Mouse (Mus musculus) myocyte (in vitro differentiated cells): ENCODE measurements at regions not wholly inside any gene's neighbourhood (a gene's known extent, or its start where the extent isn't known, plus 50 kb on each side); places are given as distances from the start of the nearest gene placed in this dataset.

Experiments used
- H3K27me3 ChIP-seq: one replicate; pipeline ENCODE4 v1.6.1; 2011; ENCODE audit not compliant: control insufficient read depth, insufficient read depth, insufficient read length
- H3K36me3 ChIP-seq: one replicate; pipeline ENCODE4 v1.6.1; 2011; ENCODE audit not compliant: control insufficient read depth, insufficient read depth
- H3K4me2 ChIP-seq: one replicate; pipeline ENCODE4 v1.6.1; 2011; ENCODE audit warnings: low read depth, control low read depth
- H3K4me3 ChIP-seq: one replicate; pipeline ENCODE4 v1.5.1; 2011; ENCODE audit warnings: mild to moderate bottlenecking, control low read depth, moderate library complexity
- H3K79me2 ChIP-seq: one replicate; pipeline ENCODE4 v1.6.1; 2011; ENCODE audit not compliant: control insufficient read depth, insufficient read depth
- H3ac ChIP-seq: one replicate; pipeline ENCODE4 v1.6.1; 2011; ENCODE audit not compliant: control insufficient read depth, insufficient read length
- CEBPB ChIP-seq: IDR thresholded peaks from 2 replicates; pipeline ENCODE4 v1.6.1; 2011; ENCODE audit warnings: mild to moderate bottlenecking, moderate library complexity; ENCODE audit not compliant: poor library complexity, insufficient read depth, severe bottlenecking
- E2F4 ChIP-seq: IDR thresholded peaks from one replicate; pipeline ENCODE4 v1.6.1; 2011; ENCODE audit warnings: mild to moderate bottlenecking, control low read depth, moderate library complexity; ENCODE audit not compliant: insufficient read depth
- MAX ChIP-seq: IDR thresholded peaks from one replicate; pipeline ENCODE4 v1.6.1; 2011; ENCODE audit warnings: low read depth, mild to moderate bottlenecking, control low read depth
- MYOD1 ChIP-seq, 3 experiments: IDR thresholded peaks; one replicate each; pipeline ENCODE4 v1.6.1; 2011; ENCODE audit warnings: control low read depth in 2 of 3, low read depth in 2 of 3, mild to moderate bottlenecking in 2 of 3, moderate library complexity in 1 of 3; ENCODE audit not compliant: insufficient read length in 2 of 3, control insufficient read depth in 1 of 3
- MYOG ChIP-seq, 3 experiments: IDR thresholded peaks; one replicate each; pipeline ENCODE4 v1.6.1; 2011; ENCODE audit warnings: control low read depth in 2 of 3, low read depth in 2 of 3, mild to moderate bottlenecking in 2 of 3; ENCODE audit not compliant: insufficient read length in 2 of 3, control insufficient read depth in 1 of 3, insufficient read depth in 1 of 3
- POLR2A ChIP-seq: IDR thresholded peaks from one replicate; pipeline ENCODE4 v1.6.1; 2011; ENCODE audit warnings: low read depth, mild to moderate bottlenecking, control low read depth, moderate library complexity; ENCODE audit not compliant: insufficient read length
- POLR2AphosphoS2 ChIP-seq: IDR thresholded peaks from one replicate; pipeline ENCODE4 v1.6.1; 2011; ENCODE audit warnings: low read depth, control low read depth; ENCODE audit not compliant: insufficient read length
- REST ChIP-seq: IDR thresholded peaks from one replicate; pipeline ENCODE4 v1.6.1; 2011; ENCODE audit warnings: mild to moderate bottlenecking, control low read depth, moderate library complexity; ENCODE audit not compliant: insufficient read depth, insufficient read length
- SRF ChIP-seq: IDR thresholded peaks from one replicate; pipeline ENCODE4 v1.6.1; 2011; ENCODE audit warnings: low read depth; ENCODE audit not compliant: control insufficient read depth, insufficient read length
- TCF12 ChIP-seq: IDR thresholded peaks from one replicate; pipeline ENCODE4 v1.6.1; 2011; ENCODE audit warnings: mild to moderate bottlenecking, control low read depth; ENCODE audit not compliant: poor library complexity, insufficient read depth, severe bottlenecking
- TCF3 ChIP-seq: IDR thresholded peaks from one replicate; pipeline ENCODE4 v1.6.1; 2011; ENCODE audit warnings: low read depth, control low read depth; ENCODE audit not compliant: insufficient read length
- USF1 ChIP-seq: IDR thresholded peaks from one replicate; pipeline ENCODE4 v1.6.1; 2011; ENCODE audit warnings: low read depth, mild to moderate bottlenecking, control low read depth, moderate library complexity

DNA sequence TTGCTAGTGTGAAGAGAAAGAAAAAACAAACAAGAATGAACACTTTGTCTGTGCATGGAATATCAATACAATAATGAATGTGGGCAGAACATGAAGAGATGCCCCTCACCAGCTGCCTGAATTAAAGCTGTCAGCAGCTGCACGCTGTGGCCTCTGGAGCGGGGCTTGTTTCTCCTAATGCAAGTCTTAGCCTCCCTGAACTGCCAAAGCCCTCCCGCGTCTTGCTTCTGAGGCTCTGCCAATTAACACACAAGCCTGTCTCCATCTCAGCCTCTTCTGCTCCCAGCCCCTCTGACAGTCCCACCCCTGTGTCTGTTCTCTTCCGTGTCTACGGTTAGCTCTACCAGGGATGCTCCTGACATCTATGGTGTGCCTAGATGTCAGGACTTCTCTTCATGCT is 265.1 kb downstream of the Prdm2 start:
- no peaks in the 10 kb centered on the region for H3K36me3 ChIP-seq
- no peaks in the 10 kb centered on the region for H3K79me2 ChIP-seq
- TF ChIP-seq REST (no peak), MYOG (IDR thresholded peaks at IDR 0.05; ENCODE audit: control insufficient read depth in 1 of 3, insufficient read depth in 1 of 3, insufficient read length in 2 of 3, low read depth in 2 of 3) (no peak), TCF12 (no peak), USF1 (no peak), TCF3 (no peak), POLR2AphosphoS2 (no peak), MAX (no peak), POLR2A (no peak), E2F4 (no peak), SRF (no peak), MYOD1 (IDR thresholded peaks at IDR 0.05; ENCODE audit: control insufficient read depth in 1 of 3, insufficient read length in 2 of 3, low read depth in 2 of 3) (no peak), CEBPB (no peak)
- no peak overlapping the region for H3K4me3 ChIP-seq
- no peak overlapping the region for H3K4me2 ChIP-seq
- no peak overlapping the region for H3ac ChIP-seq
- no peaks in the 10 kb centered on the region for H3K27me3 ChIP-seq

DNA sequence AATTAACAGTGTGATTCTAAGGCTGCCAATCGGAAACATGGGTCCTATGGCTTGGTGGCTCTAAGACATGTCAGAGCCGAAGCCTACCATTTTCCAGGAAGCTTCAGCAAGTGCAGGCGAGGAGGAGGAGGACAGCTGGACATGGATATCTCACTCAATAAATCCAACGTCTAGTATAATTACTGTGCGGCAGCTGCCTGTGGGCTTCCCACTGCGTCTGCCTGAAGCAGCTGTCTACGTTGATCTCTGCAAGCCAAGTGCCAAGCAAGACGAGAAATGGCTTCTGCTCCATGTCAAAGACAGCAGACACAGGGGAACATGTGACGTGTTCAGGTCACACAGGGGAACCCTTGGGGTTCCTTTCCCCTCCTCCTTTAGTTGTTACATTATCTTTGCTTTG is 279.2 kb downstream of the Prdm2 start:
- Histone ChIP-seq H3K4me3 (no peak overlapping the region), H3K36me3 (no peaks in the 10 kb centered on the region), H3K4me2 (no peak overlapping the region), H3ac (no peak overlapping the region), H3K79me2 (no peaks in the 10 kb centered on the region), H3K27me3 (no peaks in the 10 kb centered on the region)
- peak in 1 of 3 experiments; percentile 17 for TF ChIP-seq MYOD1 (IDR thresholded peaks at IDR 0.05; ENCODE audit: control insufficient read depth in 1 of 3, insufficient read length in 2 of 3, low read depth in 2 of 3)
- no peak for TF ChIP-seq CEBPB
- TF ChIP-seq TCF12, result no peak
- TF ChIP-seq REST, result no peak
- no peak for TF ChIP-seq SRF
- peak in 1 of 3 experiments; percentile 6 for TF ChIP-seq MYOG (IDR thresholded peaks at IDR 0.05; ENCODE audit: control insufficient read depth in 1 of 3, insufficient read depth in 1 of 3, insufficient read length in 2 of 3, low read depth in 2 of 3)

- H3K4me2 ChIP-seq, result no peak overlapping the region
- H3K4me3 ChIP-seq, result no peak overlapping the region
- H3ac ChIP-seq, result no peak overlapping the region
- no peaks in the 10 kb centered on the region for H3K36me3 ChIP-seq
- TF ChIP-seq POLR2A, result no peak
- TF ChIP-seq E2F4, result no peak
- no peaks in the 10 kb centered on the region for H3K79me2 ChIP-seq
- H3K27me3 ChIP-seq, result no peaks in the 10 kb centered on the region
Measured at GRCm38 (mm10) chr4:142929245-142929644, 283.6 kb downstream of the Prdm2 start.

DNA sequence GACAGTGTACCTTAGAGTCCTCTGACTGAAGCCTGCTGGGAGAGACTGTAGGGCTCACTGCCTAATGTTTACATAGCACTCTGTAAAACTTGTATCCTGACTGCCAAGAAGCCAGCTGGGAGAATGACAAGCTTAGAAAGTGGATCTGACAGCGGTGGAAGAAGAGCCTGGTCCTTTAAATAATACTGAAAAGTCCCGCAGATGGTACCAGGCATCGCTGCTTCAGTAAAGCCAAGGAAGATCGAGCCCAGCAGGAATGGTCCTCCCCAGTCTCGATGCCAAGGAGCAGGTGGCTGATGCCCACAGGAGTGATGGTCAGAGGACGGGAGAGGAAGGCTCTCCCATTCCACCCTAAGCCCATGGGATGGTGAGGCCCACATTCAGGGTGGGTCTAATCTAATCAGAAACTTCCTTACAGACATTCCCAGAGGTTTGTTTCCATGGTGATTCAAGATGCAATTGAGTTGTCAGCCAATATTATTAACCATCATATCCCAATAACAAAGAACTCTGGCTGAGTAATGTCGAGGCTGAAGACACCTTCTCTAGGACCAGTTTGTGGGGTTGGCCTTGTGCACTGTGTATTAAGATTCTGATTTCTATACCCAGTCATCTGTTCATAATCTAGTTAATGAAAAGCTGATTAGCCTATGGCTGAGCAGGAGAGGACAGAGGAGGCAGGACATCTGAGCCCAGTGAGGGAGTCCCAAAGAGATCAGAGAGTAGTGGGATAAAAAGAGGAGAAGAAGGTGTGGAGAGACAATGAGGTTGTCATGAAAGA is 285.3 kb downstream of the Prdm2 start:
- Histone ChIP-seq H3K27me3 (no peaks in the 10 kb centered on the region), H3K4me3 (no peak overlapping the region)
- TF ChIP-seq CEBPB (no peak), TCF3 (no peak), MYOG (IDR thresholded peaks at IDR 0.05; ENCODE audit: control insufficient read depth in 1 of 3, insufficient read depth in 1 of 3, insufficient read length in 2 of 3, low read depth in 2 of 3) (no peak), MYOD1 (IDR thresholded peaks at IDR 0.05; ENCODE audit: control insufficient read depth in 1 of 3, insufficient read length in 2 of 3, low read depth in 2 of 3) (no peak), E2F4 (no peak)

GRCm38 (mm10) chr4:142925111-142925510 is 287.7 kb downstream of the Prdm2 start:
- TF ChIP-seq MYOD1 (IDR thresholded peaks at IDR 0.05; ENCODE audit: control insufficient read depth in 1 of 3, insufficient read length in 2 of 3, low read depth in 2 of 3) (no peak), TCF12 (no peak), POLR2A (no peak), USF1 (no peak), POLR2AphosphoS2 (no peak), E2F4 (no peak), MAX (no peak), SRF (no peak), TCF3 (no peak), CEBPB (no peak), REST (no peak), MYOG (IDR thresholded peaks at IDR 0.05; ENCODE audit: control insufficient read depth in 1 of 3, insufficient read depth in 1 of 3, insufficient read length in 2 of 3, low read depth in 2 of 3) (no peak)
- H3K4me3 ChIP-seq, result no peak overlapping the region

More for the DNA sequence above, 285.3 kb downstream of the Prdm2 start:
- Histone ChIP-seq H3K79me2 (no peaks in the 10 kb centered on the region), H3ac (no peak overlapping the region), H3K4me2 (no peak overlapping the region), H3K36me3 (no peaks in the 10 kb centered on the region)

More at GRCm38 (mm10) chr4:142925111-142925510, 287.7 kb downstream of the Prdm2 start:
- no peaks in the 10 kb centered on the region for H3K79me2 ChIP-seq
- no peaks in the 10 kb centered on the region for H3K27me3 ChIP-seq
- no peak overlapping the region for H3ac ChIP-seq
- no peak overlapping the region for H3K4me2 ChIP-seq
- no peaks in the 10 kb centered on the region for H3K36me3 ChIP-seq
